In the genomic region with DNA sequence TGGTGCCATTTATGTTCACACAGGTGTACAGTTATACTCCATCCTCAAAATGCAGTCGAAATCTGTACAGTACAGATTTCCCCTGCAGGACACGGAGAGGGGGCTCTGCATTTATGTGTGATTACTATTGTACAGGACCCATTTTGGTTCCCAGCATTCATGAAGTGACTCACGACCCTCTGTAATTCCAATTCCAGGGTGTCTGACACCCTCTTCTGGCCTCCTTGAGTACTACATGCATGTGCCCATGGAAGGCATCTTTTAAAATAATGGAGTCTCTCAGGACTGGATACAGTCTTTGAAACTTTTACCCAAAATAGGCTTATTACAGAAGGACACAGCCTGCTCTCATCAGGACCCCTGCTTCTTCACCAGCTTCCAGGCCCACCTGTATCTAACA, we compare ENCODE assay signal across 10 mouse cellular contexts. TPM values are rescaled to one million over a fixed set of nuclear protein-coding genes. Genes with fewer than 3 reads are reported as not detected.
DNase-seq lines count a peak whose midpoint lies in the region; ATAC-seq and TF ChIP-seq lines count a peak whose summit lies in the region.
"Had no signal": no experiment of that assay in that cellular context is flagged by ENCODE, and none has a peak within 500 bp of the region (broad histone marks: within the 10 kb centered on the region; RNA-seq: fewer than 3 reads in every experiment).

No protein-coding gene starts in this region.

- no peak overlapping the region for H3K9ac ChIP-seq in liver, postnatal 0 days (replicated peaks)
- H3K9ac ChIP-seq: liver, embryonic 13.5 days had no signal

- H3K27ac ChIP-seq in liver, postnatal 0 days (ENCODE audit: low read depth): no peak overlapping the region
- H3K27ac ChIP-seq: liver, embryonic 13.5 days had no signal

- TF ChIP-seq POLR2A in lung, adult 2 months (IDR thresholded peaks at IDR 0.05; ENCODE audit: borderline replicate concordance, extremely low read depth, low read depth, low read length): no peak

- TF ChIP-seq CTCF in lung, adult 2 months (IDR thresholded peaks at IDR 0.05; ENCODE audit: insufficient read depth, low read length): 0 out of 2 replicates have a peak, but pooled peaks have one; percentile 19
- peak; percentile 46 for TF ChIP-seq CTCF in liver, postnatal 0 days (IDR thresholded peaks at IDR 0.05; ENCODE audit: low read depth)

- no peaks in the 10 kb centered on the region for H3K27me3 ChIP-seq in liver, postnatal 0 days (ENCODE audit: insufficient read depth, low read length)
- H3K27me3 ChIP-seq: liver, embryonic 13.5 days had no signal

- no peak for TF ChIP-seq EP300 in liver, postnatal 0 days (IDR thresholded peaks at IDR 0.05; ENCODE audit: low read depth)

- H3K4me3 ChIP-seq in lung, adult 2 months (replicated peaks; ENCODE audit: extremely low read depth, low read depth, low read length): no peak overlapping the region
- no peak overlapping the region for H3K4me3 ChIP-seq in liver, postnatal 0 days (ENCODE audit: low read depth, low read length)
- H3K4me3 ChIP-seq: liver, embryonic 13.5 days; myocyte had no signal

- peaks cover 47% of the 10 kb centered on the region for H3K36me3 ChIP-seq in liver, postnatal 0 days (replicated peaks; ENCODE audit: insufficient read depth, low read length)

- H3K4me2 ChIP-seq in liver, postnatal 0 days (ENCODE audit: low read depth, low read length): no peak overlapping the region
- H3K4me2 ChIP-seq: liver, embryonic 13.5 days had no signal

- no peak for ATAC-seq in liver, postnatal 0 days
- ATAC-seq in cerebellum, adult (ENCODE audit: insufficient number of reproducible peaks, low FRiP score, low TSS enrichment): no peak

- peak; percentile 23 for DNase-seq in embryo, embryonic 10.5 days (ENCODE audit: low spot score)
- DNase-seq in embryo, embryonic 9.5 days (ENCODE audit: extremely low spot score): no peak
- DNase-seq in lung, adult 2 months: no peak
- no peak for DNase-seq in lung, postnatal 25 days (ENCODE audit: low spot score)
- peak; percentile 54 for DNase-seq in ES-CJ7 (ENCODE audit: low read depth, low spot score)
- no peak for DNase-seq in liver, postnatal 0 days
- DNase-seq in spleen, postnatal 4 days (ENCODE audit: low spot score in 2 of 2): no peak
- DNase-seq: liver, embryonic 13.5 days had no signal

- H3K9me3 ChIP-seq in liver, postnatal 0 days (ENCODE audit: low read length): no peaks in the 10 kb centered on the region
- H3K9me3 ChIP-seq: liver, embryonic 13.5 days had no signal

- WGBS in lung, adult 2 months: 92% methylated on average over 3 of the region's 3 CpGs
- WGBS in liver, postnatal 0 days (ENCODE audit: insufficient replicate concordance): 78% methylated on average over 3 of the region's 3 CpGs

- H3K4me1 ChIP-seq in lung, adult 2 months (ENCODE audit: control insufficient read depth, insufficient read depth, low read length): no peaks in the 10 kb centered on the region
- no peaks in the 10 kb centered on the region for H3K4me1 ChIP-seq in liver, postnatal 0 days (ENCODE audit: insufficient read depth)

RNA-seq across cellular contexts. Expression of a gene that starts 6.5 kb away (rescaled TPM):
- polyA plus RNA-seq in lung, adult 2 months (2012; rRNA removed): 42.4 and 58.7 TPM in 2 replicates
- polyA plus RNA-seq in liver, postnatal 0 days (2015; fragmentation: Nextera tagmentation; extraction: Ambion mirVana): 15.7 and 17.2 TPM in 2 replicates

RNA-seq across cellular contexts. Expression of a gene that starts 6.6 kb away (rescaled TPM):
- polyA plus RNA-seq in lung, adult 2 months (2012; rRNA removed): 6.2 and 9.4 TPM in 2 replicates
- polyA plus RNA-seq in liver, postnatal 0 days (2015; fragmentation: Nextera tagmentation; extraction: Ambion mirVana): 22.2 and 22.7 TPM in 2 replicates

Comparison
In these comparisons a context has a peak if more than half of its experiments do, and no peak if none do; other contexts are left out.
1. DNase-seq: peak in embryo, embryonic 10.5 days (single experiment) and ES-CJ7 (single experiment); none in embryo, embryonic 9.5 days (single experiment), lung, adult 2 months (single experiment), lung, postnatal 25 days (single experiment), liver, postnatal 0 days (single experiment) and spleen, postnatal 4 days (0 of 2).